Mouse (Mus musculus) heart, postnatal 10 days (tissue): ENCODE results near the gene Slc38a2. TPM values are rescaled to one million over a fixed set of nuclear protein-coding genes. Genes with fewer than 3 reads are reported as not detected.

Source experiments
- DNase-seq, 2 experiments: peaks; one replicate each; pipeline ENCODE4 v3.0.0; 2021
- intact Hi-C: fragments of 180-260 bp; cut with DNase I; formaldehyde crosslinking; loops from one replicate; pipeline ENCODE4 v1.15.1; 2025
- total RNA-seq, 2 experiments: library from RNA; stranded (reverse); gene quantifications; 2 replicates each; pipeline ENCODE4 v1.2.3; 2021

Gene Slc38a2
- total RNA-seq, 2 experiments from 2014 or later, result 312 to 340 TPM

- no peak for DNase-seq
- intact Hi-C loops, result loop anchor here (2.0 kb wide), 1 partner anchor 51 kb away; no protein-coding TSS in a partner anchor
Measured at GRCm38 (mm10) chr15:96697901-96698657, 1.5 kb downstream of the Slc38a2 start.

GRCm38 (mm10) chr15:96696486-96697284 lies 2.8 kb downstream of the Slc38a2 start:
- intact Hi-C loops, result no loop called here

GRCm38 (mm10) chr15:96695455-96696421 lies 3.8 kb downstream of the Slc38a2 start:
- intact Hi-C loops, result no loop called here
- peak; percentile 76 to 79 for DNase-seq

More at GRCm38 (mm10) chr15:96696486-96697284, 2.8 kb downstream of the Slc38a2 start:
- DNase-seq, result peak in 1 of 2 experiments; percentile 51

GRCm38 (mm10) chr15:96694988-96695387 lies 4.5 kb downstream of the Slc38a2 start:
- DNase-seq, result no peak
- intact Hi-C loops, result no loop called here

GRCm38 (mm10) chr15:96693688-96694087 lies 5.8 kb downstream of the Slc38a2 start:
- DNase-seq, result peak; percentile 60 to 66
- intact Hi-C loops, result no loop called here

GRCm38 (mm10) chr15:96692401-96692800 lies 7.1 kb downstream of the Slc38a2 start:
- DNase-seq, result no peak
- intact Hi-C loops, result no loop called here

GRCm38 (mm10) chr15:96691381-96691780 lies 8.1 kb downstream of the Slc38a2 start:
- intact Hi-C loops, result no loop called here
- no peak for DNase-seq

- intact Hi-C loops, result no loop called here
- no peak for DNase-seq
Measured at GRCm38 (mm10) chr15:96690829-96691228, 8.7 kb downstream of the Slc38a2 start.

GRCm38 (mm10) chr15:96689919-96690318 lies 9.6 kb downstream of the Slc38a2 start:
- intact Hi-C loops, result no loop called here

GRCm38 (mm10) chr15:96688784-96689318 lies 10.7 kb downstream of the Slc38a2 start:
- peak in 1 of 2 experiments; percentile 26 for DNase-seq
- intact Hi-C loops, result no loop called here

More at GRCm38 (mm10) chr15:96689919-96690318, 9.6 kb downstream of the Slc38a2 start:
- peak; percentile 23 to 29 for DNase-seq

GRCm38 (mm10) chr15:96688036-96688435 lies 11.5 kb downstream of the Slc38a2 start:
- no peak for DNase-seq
- intact Hi-C loops, result no loop called here

GRCm38 (mm10) chr15:96687366-96687765 lies 12.2 kb downstream of the Slc38a2 start:
- intact Hi-C loops, result no loop called here
- no peak for DNase-seq

GRCm38 (mm10) chr15:96686201-96687159 lies 13.1 kb downstream of the Slc38a2 start:
- peak; percentile 38 to 40 for DNase-seq
- intact Hi-C loops, result no loop called here

- intact Hi-C loops, result no loop called here
- no peak for DNase-seq
Measured at GRCm38 (mm10) chr15:96685273-96685672, 14.3 kb downstream of the Slc38a2 start.

- intact Hi-C loops, result loop anchor here (5.0 kb wide), 1 partner anchor 253 kb away; no protein-coding TSS in a partner anchor
- peak; percentile 60 to 69 for DNase-seq
Measured at GRCm38 (mm10) chr15:96684132-96684830, 15.2 kb downstream of the Slc38a2 start.

- intact Hi-C loops, result no loop called here
- DNase-seq, result no peak
Measured at GRCm38 (mm10) chr15:96678871-96679773, 20.4 kb downstream of the Slc38a2 start.

- peak; percentile 50 to 65 for DNase-seq
- intact Hi-C loops, result no loop called here
Measured at GRCm38 (mm10) chr15:96676518-96676917, 23.0 kb downstream of the Slc38a2 start.
